Mouse (Mus musculus) CH12.LX (cell line): ENCODE measurements around the gene Plod1. TPM values are rescaled to one million over a fixed set of nuclear protein-coding genes. Genes with fewer than 3 reads are reported as not detected.

ENCODE experiments used
- DNase-seq: peaks from one replicate; pipeline ENCODE4 v3.0.0-alpha.2; 2013; ENCODE audit errors: extremely low read depth
- H3K27ac ChIP-seq: 2 replicates; pipeline ENCODE4 v1.5.1; 2012; ENCODE audit warnings: low read depth, mild to moderate bottlenecking, control low read depth, moderate library complexity; ENCODE audit not compliant: insufficient read depth
- H3K27me3 ChIP-seq: replicated peaks from 2 replicates; pipeline ENCODE3; 2012; ENCODE audit warnings: inconsistent platforms
- H3K36me3 ChIP-seq, 2 experiments: replicated peaks in 1 of 2; 2 replicates each; pipeline versions ENCODE3 to v1.6.1; 2012; ENCODE audit warnings: inconsistent platforms in 1 of 2, low read length in 1 of 2, mild to moderate bottlenecking in 1 of 2, mixed read lengths in 1 of 2, moderate library complexity in 1 of 2; ENCODE audit not compliant: control insufficient read depth in 1 of 2, insufficient read depth in 1 of 2
- H3K4me1 ChIP-seq, 2 experiments: 2 replicates each; pipeline ENCODE4 v1.6.1; 2012; ENCODE audit warnings: inconsistent platforms in 1 of 2, moderate library complexity in 1 of 2; ENCODE audit not compliant: insufficient read depth in 2 of 2, control insufficient read depth in 1 of 2
- H3K4me2 ChIP-seq: 2 replicates; pipeline ENCODE4 v1.6.1; 2012; ENCODE audit warnings: low read depth, mild to moderate bottlenecking, control low read depth; ENCODE audit not compliant: poor library complexity, insufficient read depth, severe bottlenecking
- H3K4me3 ChIP-seq, 3 experiments: fragments of 150-350 bp in 1 of 3; sonication (generic) in 1 of 3; replicated peaks in 1 of 3; 2 replicates each; pipeline versions ENCODE3 to v1.5.1; 2011 to 2012; ENCODE audit warnings: low read depth in 2 of 3, low read length in 2 of 3, mild to moderate bottlenecking in 2 of 3, moderate library complexity in 2 of 3, control low read depth in 1 of 3, improper control_type of control experiment in 1 of 3, inconsistent platforms in 1 of 3, mixed read lengths in 1 of 3; ENCODE audit not compliant: poor library complexity in 1 of 3
- H3K79me2 ChIP-seq: replicated peaks from 2 replicates; pipeline ENCODE4 v1.6.1; 2012; ENCODE audit warnings: mild to moderate bottlenecking, moderate library complexity; ENCODE audit not compliant: control insufficient read depth, poor library complexity, insufficient read depth, severe bottlenecking; ENCODE audit errors: extremely low read depth
- H3K9ac ChIP-seq: 2 replicates; pipeline ENCODE4 v1.6.1; 2012; ENCODE audit warnings: low read depth, mild to moderate bottlenecking, control low read depth, moderate library complexity; ENCODE audit not compliant: insufficient read depth
- H3K9me3 ChIP-seq: replicated peaks from 2 replicates; pipeline ENCODE3; 2012; ENCODE audit warnings: low read length, inconsistent platforms, mixed read lengths
- GABPA ChIP-seq: IDR thresholded peaks from 2 replicates; pipeline ENCODE4 v1.6.1; 2012; ENCODE audit warnings: low read depth, low read length, improper control_type of control experiment, inconsistent platforms; ENCODE audit not compliant: insufficient replicate concordance
- JUN ChIP-seq: IDR thresholded peaks from 2 replicates; pipeline ENCODE4 v1.6.1; 2011; ENCODE audit warnings: low read depth, mild to moderate bottlenecking, low read length, improper control_type of control experiment, moderate library complexity; ENCODE audit not compliant: insufficient read depth
- MAFK ChIP-seq: IDR thresholded peaks from 2 replicates; pipeline ENCODE4 v1.6.1; 2011; ENCODE audit warnings: low read length, improper control_type of control experiment; ENCODE audit not compliant: insufficient replicate concordance
- MEF2A ChIP-seq: IDR thresholded peaks from 2 replicates; pipeline ENCODE4 v1.6.1; 2014; ENCODE audit warnings: low read depth, mild to moderate bottlenecking, inconsistent platforms, low read length, improper control_type of control experiment, borderline replicate concordance
- NELFE ChIP-seq: IDR thresholded peaks from 2 replicates; pipeline ENCODE4 v1.6.1; 2011; ENCODE audit warnings: low read depth, low read length, improper control_type of control experiment
- PAX5 ChIP-seq: IDR thresholded peaks from 2 replicates; pipeline ENCODE4 v1.6.1; 2012; ENCODE audit warnings: low read length, inconsistent platforms, mixed read lengths
- RCOR1 ChIP-seq: conservative IDR thresholded peaks from 2 replicates; pipeline ENCODE4 v1.6.1; 2012; ENCODE audit warnings: low read depth, mild to moderate bottlenecking, inconsistent platforms, low read length, improper control_type of control experiment
- TCF12 ChIP-seq: IDR thresholded peaks from 2 replicates; pipeline ENCODE4 v1.6.1; 2014; ENCODE audit warnings: low read depth, mild to moderate bottlenecking, inconsistent platforms, low read length, improper control_type of control experiment
- USF1 ChIP-seq: IDR thresholded peaks from 2 replicates; pipeline ENCODE4 v1.6.1; 2014; ENCODE audit warnings: low read depth, mild to moderate bottlenecking, inconsistent platforms, low read length, improper control_type of control experiment
- ZKSCAN1 ChIP-seq: IDR thresholded peaks from 2 replicates; pipeline ENCODE4 v1.6.1; 2012; ENCODE audit warnings: low read depth, inconsistent platforms, low read length, improper control_type of control experiment, borderline replicate concordance
- ZMIZ1 ChIP-seq: IDR thresholded peaks from 2 replicates; pipeline ENCODE4 v1.6.1; 2012; ENCODE audit warnings: low read depth, mild to moderate bottlenecking, inconsistent platforms, low read length, improper control_type of control experiment
- ZNF384 ChIP-seq: IDR thresholded peaks from 2 replicates; pipeline ENCODE4 v1.6.1; 2012; ENCODE audit warnings: low read depth, low read length, improper control_type of control experiment, inconsistent platforms
- dilution Hi-C: fragments of 300-500 bp; cut with MboI; formaldehyde crosslinking; loops from 2 replicates; pipeline ENCODE4 v1.14.3; 2020; ENCODE audit warnings: low sequenced_read_pairs; ENCODE audit not compliant: extremely low pct_unique_long_range_greater_than_20kb, extremely low pct_ligation_motif_present
- in situ Hi-C: fragments of 300-500 bp; cut with MboI; formaldehyde crosslinking; loops from 3 replicates; pipeline ENCODE4 v1.14.3; 2019; ENCODE audit warnings: low sequenced_read_pairs, low pct_ligation_motif_present, low pct_unique_long_range_greater_than_20kb, mixed read lengths
- polyA plus RNA-seq: library from polyadenylated mRNA; unstranded; fragments of >175 nt; gene quantifications from 2 replicates; pipeline ENCODE4 v1.2.1, GENCODE M21; 2012; ENCODE audit warnings: low read depth; ENCODE audit not compliant: insufficient read length
- total RNA-seq, 2 experiments: library from RNA; depleted of rRNA; stranded (reverse); fragments of 300-350 nt in 1 of 2; fragments of >200 nt in 1 of 2; gene quantifications; 2 replicates each; pipeline ENCODE4 v1.2.3; 2012 to 2014

Plod1 gene
- total and polyA plus RNA-seq, 3 experiments, result 0.30 to 6.5 (median 1.9) TPM

- TF ChIP-seq ZMIZ1, result no peak
- TF ChIP-seq ZKSCAN1, result no peak
- no peak for TF ChIP-seq NELFE
- TF ChIP-seq, all 38 proteins: peak for 0
These were observed 49.3 kb downstream of the Plod1 start (continued) for GRCm38 (mm10) chr4:147887277-147887676.

- dilution Hi-C loops, result no loop called here
- H3K9ac ChIP-seq, result no peak overlapping the region
- H3K36me3 ChIP-seq, result peaks cover 84 to 94% of the 10 kb centered on the region in 2 experiments
- H3K79me2 ChIP-seq, result no peaks in the 10 kb centered on the region
- no peak overlapping the region for H3K4me3 ChIP-seq
- H3K9me3 ChIP-seq, result no peaks in the 10 kb centered on the region
- no peaks in the 10 kb centered on the region for H3K27me3 ChIP-seq
- no peak overlapping the region for H3K4me2 ChIP-seq
- no peak overlapping the region for H3K27ac ChIP-seq
- in situ Hi-C loops, result no loop called here
- no peak for TF ChIP-seq MEF2A
- no peak for TF ChIP-seq ZNF384
- TF ChIP-seq MAFK, result no peak
- TF ChIP-seq GABPA, result no peak
- TF ChIP-seq PAX5, result no peak
- no peak for TF ChIP-seq TCF12
- no peak for TF ChIP-seq ZMIZ1
- no peak for TF ChIP-seq JUN
- no peak for TF ChIP-seq USF1
- no peak for TF ChIP-seq RCOR1
- DNase-seq, result no peak
- no peaks in the 10 kb centered on the region for H3K4me1 ChIP-seq
These were observed 50.4 kb downstream of the Plod1 start for GRCm38 (mm10) chr4:147886158-147886557.

- no peaks in the 10 kb centered on the region for H3K79me2 ChIP-seq
- DNase-seq, result no peak
- H3K36me3 ChIP-seq, result peaks cover 88 to 90% of the 10 kb centered on the region in 2 experiments
- no peaks in the 10 kb centered on the region for H3K4me1 ChIP-seq
- no peak for TF ChIP-seq ZNF384
- no peak overlapping the region for H3K4me3 ChIP-seq
- no peak overlapping the region for H3K27ac ChIP-seq
- H3K4me2 ChIP-seq, result no peak overlapping the region
- H3K9me3 ChIP-seq, result no peaks in the 10 kb centered on the region
- in situ Hi-C loops, result no loop called here
- dilution Hi-C loops, result no loop called here
- H3K9ac ChIP-seq, result no peak overlapping the region
- no peaks in the 10 kb centered on the region for H3K27me3 ChIP-seq
These were observed 52.4 kb downstream of the Plod1 start for GRCm38 (mm10) chr4:147884138-147884537.
